Mouse (Mus musculus) cerebellum, postnatal 10 days (tissue): ENCODE data around the gene Ngef.

ENCODE experiments used
- DNase-seq, 2 experiments: peaks; one replicate each; pipeline ENCODE4 v3.0.0; 2021; ENCODE audit warnings: mixed read lengths in 2 of 2

The Ngef gene

DNA sequence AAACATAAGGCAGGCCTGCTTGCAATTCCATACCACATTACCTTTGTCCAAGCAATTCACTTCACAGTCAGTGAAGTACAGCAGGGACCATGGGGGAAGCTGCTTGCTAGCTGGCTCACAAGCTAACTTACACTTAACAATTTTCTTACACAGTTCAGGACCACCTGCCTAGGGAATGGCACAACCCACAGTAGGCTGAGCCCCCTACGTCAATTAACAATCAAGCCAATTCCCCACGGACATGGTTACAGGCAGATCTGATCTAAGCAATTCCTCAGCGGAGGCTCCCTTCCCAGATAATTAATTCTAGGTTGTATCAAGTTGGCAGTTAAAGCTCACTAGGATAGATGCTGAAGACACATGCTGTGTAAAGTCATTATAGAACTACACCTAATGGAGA, 10.7 kb downstream of the Ngef start:
- no peak for DNase-seq

DNA sequence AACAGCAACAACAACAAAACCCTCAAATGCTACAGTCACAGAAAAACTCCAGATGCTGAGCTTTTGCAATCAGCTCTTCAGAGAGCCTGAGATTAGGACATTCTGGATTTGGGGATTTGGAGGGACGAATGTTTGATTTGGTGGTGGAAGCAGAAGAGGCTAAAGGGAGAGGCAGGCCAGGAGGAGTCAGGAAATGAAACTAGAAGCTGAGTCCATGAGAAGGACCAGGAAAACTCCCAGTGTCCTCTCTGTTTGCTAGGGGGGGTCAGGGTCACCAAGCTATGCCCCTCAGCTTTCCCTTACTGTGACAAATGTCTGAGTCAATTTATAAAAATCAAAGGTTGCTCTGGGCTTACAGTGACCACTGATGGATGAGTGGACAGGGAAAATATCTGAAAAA, 20.1 kb downstream of the Ngef start:
- DNase-seq = no peak

DNA sequence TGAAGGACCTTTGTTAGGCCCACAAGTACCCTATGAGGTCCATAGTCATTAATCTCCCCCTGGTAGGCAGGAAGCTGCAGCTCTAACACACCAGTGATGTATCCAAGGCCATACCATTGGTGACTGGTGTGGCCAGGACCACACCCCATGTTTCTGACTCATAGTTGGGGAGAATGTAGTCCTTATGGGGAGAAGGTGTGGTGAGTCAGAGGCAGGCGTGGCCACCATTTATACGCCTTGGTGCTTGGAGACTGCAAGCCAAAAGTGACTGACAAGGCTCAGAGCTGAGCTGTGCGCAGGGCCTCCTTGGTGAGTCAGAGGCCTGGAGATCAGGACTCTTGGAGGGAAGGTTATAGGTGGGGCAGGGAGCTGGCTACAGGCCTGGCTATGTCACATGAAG, 22.7 kb downstream of the Ngef start:
- DNase-seq = no peak

DNA sequence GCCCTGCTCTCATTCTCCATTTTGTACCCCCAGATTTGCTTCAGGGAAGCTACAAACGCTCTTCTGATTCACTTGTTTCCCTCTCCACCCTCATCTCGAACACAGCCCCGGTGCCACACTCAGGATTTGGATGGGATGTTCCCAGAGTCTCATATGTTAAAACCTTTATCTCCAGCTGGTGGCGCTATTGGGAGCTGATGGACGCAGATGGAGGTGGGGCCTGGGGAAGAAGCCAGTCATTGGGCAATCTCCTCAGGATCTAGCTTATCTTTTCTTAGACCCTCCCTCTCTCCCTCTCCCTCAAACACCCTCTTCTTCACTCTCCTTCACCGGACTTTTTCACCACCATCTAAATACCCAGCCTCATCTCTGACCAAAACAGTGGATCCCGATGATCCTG, 32.1 kb downstream of the Ngef start:
- peak; percentile 58 to 60 for DNase-seq

DNA sequence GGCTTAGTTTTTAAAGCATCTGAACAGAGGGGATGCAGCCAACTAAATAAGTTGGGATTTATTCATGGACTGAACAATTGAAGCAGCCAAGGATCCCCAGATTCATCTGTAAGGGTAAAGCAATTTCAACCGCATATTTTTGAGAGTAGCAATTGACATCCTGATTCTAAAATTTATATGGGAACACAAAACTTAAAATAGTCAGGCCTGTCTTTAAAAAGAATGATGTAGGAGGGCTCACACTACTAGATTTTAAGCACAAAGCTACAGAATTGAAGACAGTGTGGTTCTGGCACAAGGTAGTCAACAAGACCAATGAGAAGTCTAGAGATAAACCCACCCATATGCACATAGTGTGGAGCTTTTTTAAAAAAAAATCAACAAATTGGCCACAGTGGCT, 36.7 kb downstream of the Ngef start:
- no peak for DNase-seq

DNA sequence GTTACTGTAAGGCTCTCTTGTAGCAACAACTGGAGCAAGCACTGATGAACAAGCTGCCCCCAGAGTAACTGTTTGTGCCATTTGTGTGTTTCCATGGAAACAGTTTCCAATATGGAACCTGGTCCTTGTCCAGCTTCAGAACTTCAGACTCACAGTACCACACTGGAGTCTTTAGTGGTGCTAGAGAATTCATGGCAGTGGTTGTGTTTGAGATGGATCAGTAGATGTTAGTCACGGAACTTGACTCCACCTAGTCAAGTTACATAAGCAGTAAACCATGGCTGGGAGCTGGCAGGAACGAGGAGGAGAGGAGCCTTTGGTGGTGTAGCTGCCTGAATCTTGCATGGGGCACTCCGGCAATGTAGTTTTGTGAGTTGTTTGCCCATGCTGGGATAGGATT, 39.6 kb downstream of the Ngef start:
- DNase-seq = no peak

DNA sequence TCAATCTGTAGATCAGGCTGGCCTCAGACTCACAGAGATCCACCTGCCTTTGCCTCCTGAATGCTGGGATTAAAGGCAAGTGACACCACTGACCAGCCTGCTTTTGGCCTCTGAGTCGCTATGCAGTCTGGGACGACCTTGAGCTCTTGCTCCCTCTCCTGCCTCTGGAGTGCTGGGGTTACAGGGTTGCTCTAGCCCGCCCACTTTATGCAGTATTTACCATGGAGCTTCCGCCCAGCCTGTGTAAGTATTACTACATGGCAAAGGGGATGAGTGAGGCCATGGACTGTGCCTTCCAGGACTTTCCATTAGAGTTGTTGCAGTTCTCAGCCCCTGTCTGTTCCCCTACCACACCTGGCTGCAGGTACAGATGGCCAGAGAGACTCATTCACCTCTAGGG, 41.3 kb downstream of the Ngef start:
- DNase-seq = no peak

DNA sequence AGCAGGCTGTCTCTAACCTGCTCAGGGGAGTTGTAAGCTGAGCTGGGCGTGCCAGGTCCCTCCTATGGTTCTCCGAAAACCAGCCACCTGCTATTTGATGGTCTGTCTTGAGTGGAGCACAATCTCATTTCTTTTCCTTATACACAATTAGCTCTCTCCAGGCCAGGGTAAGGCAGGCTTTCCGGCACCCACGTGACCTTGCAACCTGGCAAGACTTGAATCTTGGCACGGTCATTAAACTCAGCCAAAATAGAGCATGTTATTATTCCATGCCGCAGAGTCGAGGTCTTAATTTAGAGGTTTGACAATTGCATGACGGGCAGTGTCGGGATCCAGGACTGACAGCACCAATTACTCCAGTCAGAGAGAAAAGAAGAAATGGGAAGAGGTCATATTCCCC, 46.5 kb downstream of the Ngef start:
- DNase-seq = peak; percentile 75 to 78

DNA sequence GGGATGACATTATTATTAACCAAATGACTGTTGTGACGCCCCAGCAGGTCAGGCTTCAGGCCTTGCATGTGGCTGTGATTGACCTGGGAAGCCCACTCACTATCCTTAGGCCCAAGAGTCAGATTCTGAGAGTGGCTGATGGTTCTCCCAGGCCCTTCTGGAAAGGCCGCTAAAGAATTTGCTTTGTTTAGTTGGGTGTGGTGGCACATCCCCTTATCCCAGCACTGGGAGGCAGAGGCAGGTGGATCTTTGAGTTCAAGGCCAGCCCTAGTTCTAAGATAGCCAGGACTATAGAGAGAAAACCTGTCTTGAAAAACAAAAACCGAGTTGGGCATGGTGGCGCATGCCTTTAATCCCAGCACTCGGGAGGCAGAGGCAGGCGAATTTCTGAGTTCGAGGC, 48.6 kb downstream of the Ngef start:
- no peak for DNase-seq

DNA sequence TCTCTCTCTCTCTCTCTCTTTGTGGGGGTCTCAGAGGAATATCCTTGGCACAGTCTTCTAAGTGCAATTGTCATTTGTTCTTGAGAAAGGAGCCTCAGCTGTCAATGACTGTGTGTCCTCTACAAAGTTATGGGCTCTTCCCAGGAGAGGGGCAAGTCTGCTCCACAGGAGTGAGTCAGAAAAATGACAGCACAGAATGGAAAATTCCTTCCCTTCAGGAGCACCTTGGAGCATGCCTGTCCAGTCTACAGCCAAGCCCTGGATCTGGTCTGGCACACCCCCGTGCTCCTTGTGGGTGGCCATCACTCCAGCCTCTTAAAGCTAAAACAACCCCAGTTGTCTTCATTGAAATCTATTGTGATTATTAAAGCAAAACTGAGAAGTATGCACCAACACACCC, 52.1 kb downstream of the Ngef start:
- DNase-seq = no peak

DNA sequence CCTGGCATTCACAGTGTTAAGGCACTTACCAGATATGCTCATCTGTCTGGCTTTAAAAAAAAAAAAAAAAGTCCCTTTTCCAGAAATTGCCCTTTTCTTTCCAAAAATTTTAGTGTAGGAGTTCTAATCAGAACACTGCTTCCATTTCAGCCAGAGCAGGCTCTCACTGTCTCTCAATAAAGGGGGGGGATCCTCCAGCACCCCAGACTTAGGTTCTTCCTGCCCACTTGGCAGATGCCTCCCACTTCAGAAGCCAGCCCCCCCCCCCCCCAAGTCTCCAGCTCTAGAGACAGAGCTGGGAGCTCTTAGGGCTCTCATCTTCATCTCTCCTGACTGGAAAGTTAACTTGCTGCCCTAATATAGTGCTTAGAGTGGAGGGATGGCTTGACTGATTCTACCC, 53.2 kb downstream of the Ngef start:
- DNase-seq = no peak

DNA sequence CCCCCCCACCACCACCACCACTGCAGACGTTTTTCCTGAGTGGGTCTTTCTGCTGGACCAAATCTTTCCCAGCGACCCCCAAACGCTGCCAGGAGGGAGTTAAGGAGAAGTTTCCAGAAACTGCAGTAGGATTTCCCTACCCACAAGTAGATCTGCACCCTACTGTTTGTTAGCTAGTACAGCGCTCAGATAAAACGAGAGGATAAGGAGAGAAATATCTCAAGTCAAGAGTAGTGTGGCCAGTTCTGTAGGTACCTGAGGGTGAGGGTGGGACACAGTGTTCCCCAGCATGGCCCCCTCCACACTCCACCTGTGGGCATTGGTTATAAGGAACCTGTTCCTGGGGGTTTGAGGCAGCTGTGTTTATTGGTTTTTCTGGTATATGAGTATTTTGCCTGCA, 62.8 kb downstream of the Ngef start:
- DNase-seq = no peak

DNA sequence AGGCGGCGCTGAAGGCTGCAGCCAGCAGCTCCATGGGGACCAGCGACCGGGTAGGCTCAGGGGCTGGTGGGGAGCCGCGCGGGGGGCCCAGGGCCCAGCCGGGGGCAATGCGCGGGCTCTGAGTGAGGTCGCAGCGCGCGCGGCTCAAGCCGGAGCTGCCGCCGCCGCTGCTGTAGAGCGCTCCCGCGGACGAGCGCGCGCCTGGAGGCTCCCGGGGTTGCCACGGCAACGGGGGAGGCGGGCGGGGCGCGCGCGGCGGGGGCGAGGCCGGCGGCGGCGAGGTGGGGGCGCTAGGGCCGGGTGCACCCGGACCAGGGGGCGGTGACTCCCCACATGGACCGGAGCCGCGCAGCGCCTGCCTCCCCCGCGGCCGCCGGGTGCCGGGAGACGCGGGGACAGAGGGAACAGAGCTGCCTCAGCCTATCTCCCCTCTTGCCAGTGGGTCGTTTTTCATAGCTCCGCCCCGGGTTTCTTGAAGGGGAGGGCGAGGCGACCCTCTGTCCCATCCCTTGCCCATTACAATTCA, 63.4 kb downstream of the Ngef start:
- DNase-seq = peak; percentile 76 to 79

DNA sequence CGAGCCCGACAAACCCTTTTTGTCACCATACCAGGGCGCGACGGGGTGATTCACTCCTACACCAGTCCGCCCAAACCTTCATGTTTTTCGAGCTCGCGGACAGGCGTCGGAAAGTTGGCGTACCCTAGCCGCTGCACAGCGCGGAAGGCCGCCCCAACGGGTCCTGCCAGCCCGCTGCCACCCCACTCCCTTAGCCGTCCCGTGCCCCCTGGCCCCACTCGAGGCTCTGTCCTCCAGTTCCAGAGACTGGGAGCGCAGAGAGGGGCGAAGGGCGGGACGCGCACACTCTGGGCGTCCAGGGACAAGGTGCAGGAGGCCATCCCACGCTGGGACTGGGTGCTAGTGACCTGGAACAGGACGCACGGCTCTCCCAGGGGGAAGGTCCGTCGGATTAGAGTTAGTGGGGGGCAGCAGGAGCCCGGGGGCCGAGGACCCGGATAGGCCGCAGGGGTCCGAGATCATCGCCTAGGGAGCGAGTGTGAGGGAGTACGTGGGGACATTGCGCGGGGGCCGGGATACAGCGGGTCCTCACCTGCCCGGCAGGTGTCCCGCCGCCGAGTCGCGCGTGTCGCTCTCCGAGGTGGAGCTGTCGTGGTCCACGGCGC, 64.0 kb downstream of the Ngef start, which contains the start of gene Neu2:
Gene Neu2, plus strand, starts transcription at position 329 of the 605 bp plus-strand sequence.
- peak; percentile 34 to 47 for DNase-seq

DNA sequence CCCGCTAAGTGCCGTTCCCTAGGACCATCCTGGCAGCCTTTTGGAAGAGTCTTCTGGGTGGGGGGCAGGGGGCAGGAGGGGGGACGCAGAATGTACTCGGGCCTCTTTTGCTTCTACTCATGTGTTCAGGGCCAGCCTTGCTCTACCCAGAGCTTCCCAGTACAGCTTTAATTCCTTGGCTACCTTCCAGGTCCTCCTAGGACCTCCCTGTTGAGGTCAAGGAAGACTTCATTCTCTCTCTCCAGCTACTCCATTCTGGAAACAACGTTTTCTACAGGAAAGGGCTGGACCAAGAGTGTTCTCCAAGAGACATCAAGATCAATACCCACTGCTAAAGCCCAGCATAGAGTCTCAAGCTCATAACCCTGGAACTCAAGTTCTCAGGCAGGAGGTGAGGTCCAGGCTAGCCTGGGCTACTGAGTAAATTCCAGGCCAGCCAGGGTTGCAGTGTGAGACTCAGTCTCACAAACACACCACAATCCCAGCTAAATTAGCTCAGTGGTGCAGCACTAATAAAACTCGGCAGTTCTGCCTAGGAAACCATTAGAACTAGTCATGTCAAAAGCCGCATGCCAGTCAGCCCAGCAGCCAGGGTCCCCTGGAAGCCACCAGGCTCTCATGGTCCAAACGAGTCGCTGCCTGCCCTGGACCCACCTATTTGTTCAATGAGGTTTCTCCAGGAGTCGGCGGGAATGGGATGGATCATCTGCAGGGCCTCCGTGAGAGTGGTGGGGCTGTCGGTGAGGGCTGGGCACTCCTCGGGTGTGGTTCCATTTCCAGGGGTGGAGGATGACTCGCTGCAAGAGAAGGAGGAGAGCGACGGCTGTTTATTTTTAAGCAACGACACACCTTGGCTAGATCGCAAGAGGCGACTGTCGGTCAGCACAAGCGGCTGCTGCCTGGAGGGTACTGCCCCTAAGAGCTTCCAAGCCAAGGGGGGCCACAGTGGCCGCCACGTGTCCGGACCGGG, 64.8 kb downstream of the Ngef start:
- DNase-seq = peak; percentile 39 to 49

DNA sequence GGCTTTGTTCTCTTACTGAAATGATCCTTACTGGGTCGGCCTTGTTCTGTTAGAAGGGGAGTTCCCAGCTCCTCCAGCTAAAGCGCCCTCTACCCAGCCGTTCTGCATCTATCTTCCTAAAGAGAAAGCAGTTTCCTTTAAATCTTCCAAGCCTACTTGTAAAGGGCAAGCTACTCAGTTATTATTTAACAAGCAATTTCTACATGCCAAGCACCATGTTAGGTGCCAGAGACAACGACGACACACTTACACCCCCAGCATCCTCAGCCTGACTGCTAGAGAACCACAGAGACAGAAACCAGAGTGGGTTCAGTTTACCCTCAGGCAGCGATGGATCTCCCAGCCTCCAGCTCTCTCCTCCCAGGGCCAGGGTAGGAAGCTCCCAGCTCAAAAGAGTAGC, 65.8 kb downstream of the Ngef start:
- no peak for DNase-seq

DNA sequence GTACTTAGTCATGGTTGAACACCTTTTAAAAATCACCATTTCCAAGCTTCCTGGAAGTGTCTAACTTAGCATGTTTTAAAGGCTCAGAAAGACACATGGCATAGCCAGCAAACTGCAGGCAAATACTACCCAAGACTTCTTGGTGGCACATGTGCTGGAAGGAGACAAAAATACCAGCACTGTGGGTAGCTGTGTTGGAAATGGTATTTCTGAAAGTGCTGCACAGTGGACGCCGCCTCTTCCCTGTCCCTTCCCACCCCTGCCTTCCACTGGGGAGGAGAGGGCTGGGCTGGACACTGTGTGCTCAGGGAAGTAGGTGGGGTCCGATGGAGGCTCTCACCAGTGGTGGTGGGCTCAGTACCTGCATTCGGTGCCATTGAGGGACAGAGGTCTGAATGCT, 68.1 kb downstream of the Ngef start:
- DNase-seq = no peak

DNA sequence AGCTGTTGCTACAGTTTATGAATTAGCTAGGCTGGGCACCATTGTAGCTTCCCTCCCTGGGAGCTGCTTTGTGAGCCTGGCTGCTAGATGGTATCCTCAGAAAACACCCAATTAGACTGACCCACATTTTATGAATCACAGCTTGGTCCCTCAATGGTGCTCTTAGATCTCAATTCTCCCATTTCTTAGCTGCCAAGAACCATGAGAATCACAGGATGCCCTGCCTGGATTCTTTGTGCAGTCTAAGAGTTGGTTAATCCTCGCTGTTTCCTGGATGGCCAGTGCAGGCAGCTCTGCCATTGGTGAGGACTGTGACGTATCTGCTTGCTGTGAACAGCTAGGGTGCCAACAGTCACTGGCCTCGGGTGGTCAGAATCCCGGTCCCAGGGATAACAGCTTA, 80.1 kb downstream of the Ngef start:
- no peak for DNase-seq

DNA sequence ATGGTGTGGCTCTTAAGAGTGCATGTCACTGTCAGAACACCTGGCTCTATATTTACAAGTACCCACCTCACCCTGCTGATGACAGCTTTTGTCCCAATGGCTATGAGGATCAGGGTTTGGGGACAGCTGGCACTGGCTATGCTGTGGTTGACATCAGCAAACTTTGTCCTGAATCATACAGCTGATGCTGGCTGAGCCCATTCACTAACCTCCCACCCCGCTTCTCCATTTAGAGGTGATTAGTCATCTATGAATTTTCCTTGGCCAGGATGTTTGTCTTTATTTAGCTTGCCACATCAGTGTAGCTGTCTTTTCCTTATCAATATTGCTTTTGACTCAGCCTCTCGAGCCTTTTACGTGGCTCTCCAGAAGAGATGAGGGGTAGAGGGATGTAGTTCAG, 81.4 kb downstream of the Ngef start:
- no peak for DNase-seq

DNA sequence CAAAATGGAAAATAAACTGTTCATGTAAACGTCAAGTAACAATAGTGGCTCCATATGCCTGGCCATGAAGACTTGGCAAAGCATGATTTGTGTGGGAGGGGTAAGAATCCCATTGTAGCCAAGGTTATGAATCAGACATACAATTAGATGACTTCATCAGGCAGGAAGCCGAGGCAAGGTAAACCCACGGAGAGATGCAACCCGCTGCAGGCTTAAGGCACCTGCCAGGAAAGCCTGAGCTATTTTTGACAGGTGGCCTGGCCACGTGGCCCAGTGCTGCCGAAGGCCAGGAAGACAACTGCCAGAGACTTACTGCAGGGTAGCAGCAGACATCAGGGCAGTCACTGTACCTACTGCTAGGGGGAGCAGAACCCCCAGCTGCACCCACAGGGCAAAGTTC, 87.3 kb downstream of the Ngef start:
- DNase-seq = peak; percentile 84 to 88

DNA sequence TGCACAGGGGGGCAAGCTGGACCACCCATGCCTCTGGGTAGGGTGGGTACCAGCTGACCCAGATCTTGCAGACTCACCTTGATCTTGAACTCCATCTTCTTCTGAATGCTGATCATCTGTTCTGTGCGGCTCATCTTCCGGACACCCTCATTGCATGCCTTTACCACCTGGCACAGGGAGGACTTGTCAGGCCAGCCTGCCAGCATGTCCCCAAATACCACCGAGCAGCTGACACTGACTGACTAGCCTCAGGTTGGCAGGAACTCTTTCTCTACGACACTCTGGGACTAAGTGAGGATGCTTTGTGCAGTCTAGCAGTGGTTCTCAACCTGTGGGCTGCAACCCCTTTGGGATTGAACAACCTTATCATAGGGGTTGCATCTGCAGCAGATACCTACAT, 91.1 kb downstream of the Ngef start:
- peak; percentile 65 for DNase-seq

DNA sequence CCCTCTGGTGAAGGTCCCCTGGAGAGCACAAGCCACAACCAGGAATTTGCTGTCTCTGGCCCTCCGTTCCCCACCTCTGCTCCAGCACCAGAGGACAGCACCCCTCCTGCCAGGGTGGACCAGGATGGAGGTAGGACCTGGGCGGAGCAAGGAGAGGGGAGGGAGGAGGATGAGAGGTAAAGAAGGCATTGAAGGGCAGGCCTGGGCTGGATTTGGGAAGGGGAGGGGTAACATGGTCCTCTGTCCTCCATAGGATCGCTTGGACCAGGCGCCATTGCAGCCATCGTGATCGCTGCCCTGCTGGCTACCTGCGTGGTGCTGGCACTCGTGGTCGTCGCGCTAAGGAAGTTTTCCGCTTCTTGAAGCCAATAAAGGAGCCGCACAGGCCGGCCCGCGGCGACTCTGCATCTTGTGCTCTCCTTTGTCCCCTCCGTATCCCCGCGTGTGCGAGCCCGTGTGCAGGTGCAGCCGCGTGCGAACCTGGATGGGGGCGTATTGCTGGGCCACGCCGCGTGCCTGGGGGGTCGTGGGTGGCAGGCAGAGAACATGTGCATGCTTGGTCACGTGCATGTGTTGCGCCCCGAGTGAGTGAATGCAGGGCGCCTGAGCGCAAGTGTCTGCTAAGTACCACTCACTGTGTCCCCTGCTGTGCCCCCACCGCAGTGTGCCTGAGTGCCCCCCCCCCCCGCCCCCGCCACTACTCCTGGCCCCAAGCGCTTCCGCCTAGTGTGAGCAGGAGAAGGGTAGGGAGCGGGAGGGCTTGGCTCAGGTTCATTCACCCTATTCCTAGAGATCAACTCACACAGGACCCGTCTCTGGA, 98.4 kb downstream of the Ngef start:
- peak; percentile 36 to 40 for DNase-seq

DNA sequence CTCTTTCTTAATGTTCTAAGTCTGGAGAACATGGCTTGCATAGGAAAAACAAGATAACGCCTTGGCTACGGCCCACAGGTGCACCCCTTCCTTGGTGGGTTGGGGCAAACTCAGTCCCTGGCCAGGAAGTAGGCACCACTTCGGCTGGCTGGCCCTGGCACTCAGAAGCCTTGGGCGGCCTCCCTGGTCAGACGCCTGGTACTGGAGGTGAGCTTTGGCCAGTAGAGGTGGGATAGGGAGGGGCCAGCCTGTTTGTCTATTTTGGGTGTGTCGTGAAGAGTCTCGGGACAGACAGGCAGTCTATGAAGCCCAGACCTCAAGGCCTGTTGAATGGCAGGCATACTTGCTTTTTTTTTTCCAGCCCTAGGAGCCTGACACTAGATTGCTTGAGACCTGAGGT, 101.1 kb downstream of the Ngef start:
- DNase-seq = peak in 1 of 2 experiments; percentile 30
